Mouse (Mus musculus) bone marrow macrophage, adult 2 months (primary cell): ENCODE data around the gene Tmem222. TPM values are rescaled to one million over a fixed set of nuclear protein-coding genes. Genes with fewer than 3 reads are reported as not detected.
A peak's percentile ranks its signal among the peaks of the same experiment; 100 is the strongest.

Experiments
- H3K27ac ChIP-seq: 2 replicates; pipeline ENCODE4 v1.5.1; 2012; ENCODE audit warnings: low read depth, low read length; ENCODE audit not compliant: insufficient read depth
- H3K4me1 ChIP-seq: 2 replicates; pipeline ENCODE4 v1.6.1; 2012; ENCODE audit warnings: low read length; ENCODE audit not compliant: control insufficient read depth, insufficient read depth
- H3K4me3 ChIP-seq: 2 replicates; pipeline ENCODE4 v1.5.1; 2012; ENCODE audit warnings: mild to moderate bottlenecking, low read length, moderate library complexity; ENCODE audit not compliant: insufficient read depth
- CTCF ChIP-seq: IDR thresholded peaks from 2 replicates; pipeline ENCODE4 v1.5.1; 2012; ENCODE audit warnings: low read depth, mild to moderate bottlenecking, low read length, moderate library complexity
- POLR2A ChIP-seq: IDR thresholded peaks from 2 replicates; pipeline ENCODE4 v1.6.1; 2012; ENCODE audit warnings: mild to moderate bottlenecking, low read depth, low read length, borderline replicate concordance
- polyA plus RNA-seq: library from polyadenylated mRNA; stranded (reverse); fragments of >200 nt; gene quantifications from 2 replicates; pipeline ENCODE4 v1.2.4, GENCODE M21; 2012; ENCODE audit not compliant: missing spikeins, insufficient read depth, insufficient read length

The Tmem222 gene
- polyA plus RNA-seq, 1 experiment, result 40.8 TPM

GRCm38 (mm10) chr4:133286476-133287077, 9.0 kb upstream of the Tmem222 start:
- TF ChIP-seq CTCF, result no peak
- Histone ChIP-seq H3K27ac (no peak overlapping the region), H3K4me3 (no peak overlapping the region), H3K4me1 (no peaks in the 10 kb centered on the region)

GRCm38 (mm10) chr4:133285950-133286349, 8.4 kb upstream of the Tmem222 start:
- H3K4me3 ChIP-seq, result no peak overlapping the region
- no peak overlapping the region for H3K27ac ChIP-seq
- no peaks in the 10 kb centered on the region for H3K4me1 ChIP-seq
- TF ChIP-seq POLR2A, result no peak
- no peak for TF ChIP-seq CTCF

GRCm38 (mm10) chr4:133285299-133285698, 7.7 kb upstream of the Tmem222 start:
- no peak overlapping the region for H3K27ac ChIP-seq
- H3K4me3 ChIP-seq, result no peak overlapping the region
- H3K4me1 ChIP-seq, result no peaks in the 10 kb centered on the region
- TF ChIP-seq POLR2A, result no peak
- TF ChIP-seq CTCF, result no peak

GRCm38 (mm10) chr4:133282656-133283055, 5.1 kb upstream of the Tmem222 start:
- Histone ChIP-seq H3K27ac (no peak overlapping the region), H3K4me1 (peaks cover 9% of the 10 kb centered on the region), H3K4me3 (no peak overlapping the region)
- TF ChIP-seq POLR2A (no peak), CTCF (no peak)

- peaks cover 9% of the 10 kb centered on the region for H3K4me1 ChIP-seq
- H3K27ac ChIP-seq, result no peak overlapping the region
- H3K4me3 ChIP-seq, result no peak overlapping the region
- TF ChIP-seq CTCF (no peak), POLR2A (no peak)
Observed at GRCm38 (mm10) chr4:133281951-133282481, 4.4 kb upstream of the Tmem222 start.

GRCm38 (mm10) chr4:133281513-133281912, 3.9 kb upstream of the Tmem222 start:
- H3K27ac ChIP-seq, result no peak overlapping the region
- no peak overlapping the region for H3K4me3 ChIP-seq
- TF ChIP-seq CTCF (no peak), POLR2A (no peak)
- H3K4me1 ChIP-seq, result peaks cover 9% of the 10 kb centered on the region

GRCm38 (mm10) chr4:133278482-133278881, 890 bp upstream of the Tmem222 start:
- TF ChIP-seq POLR2A, result no peak
- TF ChIP-seq CTCF, result no peak
- Histone ChIP-seq H3K27ac (peak overlapping the region; percentile 68; the same call in 1 of the 2 replicates), H3K4me1 (peaks cover 18% of the 10 kb centered on the region), H3K4me3 (no peak overlapping the region)

GRCm38 (mm10) chr4:133278067-133278466, 475 bp upstream of the Tmem222 start:
- peak overlapping the region; percentile 68 for H3K27ac ChIP-seq
- TF ChIP-seq POLR2A, result no peak
- no peak for TF ChIP-seq CTCF
- H3K4me1 ChIP-seq, result peaks cover 18% of the 10 kb centered on the region
- H3K4me3 ChIP-seq, result peak overlapping the region; percentile 80

GRCm38 (mm10) chr4:133270929-133271328, 6.7 kb downstream of the Tmem222 start:
- TF ChIP-seq POLR2A, result no peak
- TF ChIP-seq CTCF, result no peak
- Histone ChIP-seq H3K4me3 (no peak overlapping the region), H3K4me1 (peaks cover 6% of the 10 kb centered on the region), H3K27ac (no peak overlapping the region)

GRCm38 (mm10) chr4:133269596-133269995, 8.0 kb downstream of the Tmem222 start:
- TF ChIP-seq CTCF (no peak), POLR2A (no peak)
- Histone ChIP-seq H3K4me1 (no peaks in the 10 kb centered on the region), H3K27ac (no peak overlapping the region), H3K4me3 (no peak overlapping the region)

- Histone ChIP-seq H3K4me1 (no peaks in the 10 kb centered on the region), H3K27ac (no peak overlapping the region), H3K4me3 (no peak overlapping the region)
- no peak for TF ChIP-seq POLR2A
- no peak for TF ChIP-seq CTCF
Observed at GRCm38 (mm10) chr4:133268931-133269330, 8.7 kb downstream of the Tmem222 start.
